Mouse (Mus musculus) limb, embryonic 10.5 days (tissue): ENCODE measurements around the gene Tpt1. TPM values are rescaled to one million over a fixed set of nuclear protein-coding genes. Genes with fewer than 3 reads are reported as not detected.
"Not testable (repeated sequence)": the region's sequence is repeated elsewhere in the genome, so short reads cannot be mapped to it uniquely, and the experiment has no call there.

ENCODE experiments used
- DNase-seq: peaks from one replicate; pipeline ENCODE4 v3.0.0-alpha.2; 2017; ENCODE audit warnings: low spot score
- H3K27ac ChIP-seq: fragments of 300-500 bp; sonication (generic); 2 replicates; pipeline ENCODE4 v1.5.1; 2016; ENCODE audit warnings: mild to moderate bottlenecking
- H3K27me3 ChIP-seq: fragments of 300-500 bp; sonication (generic); 2 replicates; pipeline ENCODE4 v1.6.1; 2016; ENCODE audit warnings: low read depth, mild to moderate bottlenecking; ENCODE audit not compliant: poor library complexity, severe bottlenecking
- H3K36me3 ChIP-seq: fragments of 300-500 bp; sonication (generic); 2 replicates; pipeline ENCODE4 v1.6.1; 2016; ENCODE audit warnings: mild to moderate bottlenecking, moderate library complexity
- H3K4me1 ChIP-seq: fragments of 300-500 bp; sonication (generic); 2 replicates; pipeline ENCODE4 v1.6.1; 2016
- H3K4me3 ChIP-seq: fragments of 300-500 bp; sonication (generic); 2 replicates; pipeline ENCODE4 v1.5.1; 2016; ENCODE audit warnings: mild to moderate bottlenecking, moderate library complexity
- H3K9me3 ChIP-seq: fragments of 300-500 bp; sonication (generic); replicated peaks from 2 replicates; pipeline ENCODE4 v1.6.1; 2016; ENCODE audit warnings: mild to moderate bottlenecking
- WGBS: fragments of 180-500 bp; shearing (Covaris S2); methylation state at CpG from one replicate; pipeline ENCODE4 v1.1.7; 2016; 5-methylcytosine and 5-hydroxymethylcytosine counted together
- polyA plus RNA-seq: library from polyadenylated mRNA; unstranded; fragments of >200 nt; fragmentation: Nextera tagmentation; extraction: Ambion mirVana; gene quantifications from 2 replicates; pipeline ENCODE4 v1.2.1, GENCODE M21; 2016

Tpt1 gene
- 830 and 926 TPM in 2 replicates for polyA plus RNA-seq

DNA sequence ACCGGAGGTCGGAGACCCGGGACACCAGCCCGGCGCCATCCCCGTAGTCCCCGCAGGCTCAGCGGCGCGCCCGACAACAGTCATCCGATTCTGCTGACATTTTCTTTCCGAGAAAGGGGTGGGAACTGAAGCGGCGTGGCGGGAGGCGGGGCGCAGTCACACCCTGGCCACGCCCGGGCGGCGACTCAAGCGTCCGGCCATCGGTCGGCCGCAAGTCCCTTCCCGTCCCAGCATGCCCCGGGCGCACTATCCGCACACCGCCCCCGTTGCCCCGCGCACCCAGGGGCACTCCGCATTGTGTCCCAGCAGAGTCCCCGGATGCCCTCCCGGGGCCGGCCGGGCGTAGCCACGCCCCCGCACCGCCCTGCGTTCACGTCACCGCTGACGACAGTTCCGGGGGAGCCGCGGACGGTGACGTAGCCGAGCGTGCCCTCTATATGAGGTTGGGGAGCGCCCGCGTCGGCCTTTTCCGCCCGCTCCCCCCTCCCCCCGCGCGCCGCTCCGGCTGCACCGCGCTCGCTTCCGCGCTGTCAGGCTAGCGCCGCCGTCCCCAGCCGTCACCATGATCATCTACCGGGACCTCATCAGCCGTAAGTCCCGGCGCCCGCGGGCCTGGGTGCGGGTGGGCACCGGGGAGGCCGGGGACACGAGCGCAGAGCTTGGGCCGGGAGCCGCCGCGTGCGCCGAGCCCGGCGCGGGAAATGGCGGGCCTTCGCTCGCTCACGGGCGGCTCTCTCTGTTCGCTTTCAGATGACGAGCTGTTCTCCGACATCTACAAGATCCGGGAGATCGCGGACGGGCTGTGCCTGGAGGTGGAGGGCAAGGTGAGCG is at the start of gene Tpt1:
Tpt1 (plus strand) TSS at position 227 of the 831 bp plus-strand sequence.
- WGBS = under 1% methylated on average over 104 of the region's 108 CpGs
- peak; percentile 100 for DNase-seq

GRCm38 (mm10) chr14:75795918-75796317 is 49.0 kb upstream of the Tpt1 start:
- H3K36me3 ChIP-seq = no peaks in the 10 kb centered on the region
- peaks cover 7% of the 10 kb centered on the region; the same call in 1 of the 2 replicates for H3K4me1 ChIP-seq
- H3K27ac ChIP-seq = no peak overlapping the region
- no peaks in the 10 kb centered on the region for H3K27me3 ChIP-seq
- H3K4me3 ChIP-seq = no peak overlapping the region
- no peaks in the 10 kb centered on the region for H3K9me3 ChIP-seq
- no peak for DNase-seq
- WGBS = 85% methylated on average over 4 of the region's 4 CpGs

More for the DNA sequence above, at the start of gene Tpt1:
- peaks cover 13% of the 10 kb centered on the region for H3K4me1 ChIP-seq
- peak within 1 kb of the TSS; percentile 98 for H3K27ac ChIP-seq
- no peaks in the 10 kb centered on the region for H3K9me3 ChIP-seq
- peak within 1 kb of the TSS; percentile 91 for H3K4me3 ChIP-seq
- H3K27me3 ChIP-seq = no peaks in the 10 kb centered on the region
- peaks cover 39% of the 10 kb centered on the region for H3K36me3 ChIP-seq

DNA sequence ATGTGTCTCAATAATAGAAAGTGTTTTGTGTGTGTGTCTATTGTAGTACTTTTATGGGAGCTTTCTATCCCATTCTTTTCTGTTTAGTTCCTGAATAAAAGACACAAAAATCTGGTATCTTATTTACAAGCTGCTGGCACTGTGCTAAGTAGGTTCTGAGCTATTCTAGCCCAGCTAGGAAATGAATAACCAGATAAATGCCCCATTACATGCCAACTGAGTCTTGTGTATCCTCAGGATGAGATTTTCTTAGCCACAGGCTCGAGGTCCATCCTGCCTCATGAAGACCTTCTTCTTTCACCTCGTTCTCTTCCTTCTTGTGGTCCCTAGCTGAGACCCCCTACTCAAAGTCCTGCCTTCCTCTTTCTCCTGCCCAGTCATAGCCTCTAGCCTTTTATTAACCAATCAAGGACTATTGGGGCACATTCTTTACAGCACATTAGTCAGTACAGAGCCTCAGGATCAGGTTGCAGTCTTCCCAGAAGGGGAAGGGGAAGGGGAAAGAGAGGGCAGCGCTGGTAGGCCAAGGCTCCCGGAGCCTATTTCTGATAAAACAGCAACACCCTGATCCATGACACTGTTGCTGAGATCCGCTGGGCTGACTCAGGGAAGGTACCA is 47.0 kb upstream of the Tpt1 start:
- WGBS = 33% methylated on average over 5 of the region's 5 CpGs
- no peak overlapping the region for H3K4me3 ChIP-seq
- no peak overlapping the region for H3K27ac ChIP-seq
- H3K4me1 ChIP-seq = peaks cover 7% of the 10 kb centered on the region; the same call in 1 of the 2 replicates
- H3K9me3 ChIP-seq = no peaks in the 10 kb centered on the region
- no peaks in the 10 kb centered on the region for H3K36me3 ChIP-seq
- DNase-seq = peak; percentile 37
- H3K27me3 ChIP-seq = no peaks in the 10 kb centered on the region

DNA sequence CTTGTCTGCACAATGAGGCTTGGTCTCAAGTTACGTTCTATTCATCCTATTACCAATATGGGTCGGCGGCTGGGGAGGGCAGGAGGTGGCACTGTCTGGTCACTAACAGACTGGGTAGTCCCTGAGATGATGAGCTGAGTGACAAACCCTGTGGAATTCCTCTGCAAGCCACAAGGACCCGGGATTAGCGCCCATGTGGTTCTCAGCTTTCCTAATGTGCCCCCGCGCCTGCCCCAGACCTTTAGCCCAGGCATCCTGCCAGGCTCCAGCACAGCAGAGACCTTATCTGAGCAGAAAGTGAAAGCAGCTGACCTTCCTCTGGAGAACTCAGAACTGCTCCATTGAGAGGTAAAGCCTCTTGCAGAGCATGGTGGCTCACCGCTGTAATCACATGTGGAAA is 37.1 kb upstream of the Tpt1 start:
- Histone ChIP-seq H3K36me3 (no peaks in the 10 kb centered on the region), H3K27me3 (no peaks in the 10 kb centered on the region), H3K9me3 (no peaks in the 10 kb centered on the region), H3K4me3 (no peak overlapping the region), H3K27ac (no peak overlapping the region), H3K4me1 (0 out of 2 replicates have a peak, but pooled peaks cover 2% of the 10 kb centered on the region)
- no peak for DNase-seq
- 82% methylated on average over 8 of the region's 8 CpGs for WGBS

DNA sequence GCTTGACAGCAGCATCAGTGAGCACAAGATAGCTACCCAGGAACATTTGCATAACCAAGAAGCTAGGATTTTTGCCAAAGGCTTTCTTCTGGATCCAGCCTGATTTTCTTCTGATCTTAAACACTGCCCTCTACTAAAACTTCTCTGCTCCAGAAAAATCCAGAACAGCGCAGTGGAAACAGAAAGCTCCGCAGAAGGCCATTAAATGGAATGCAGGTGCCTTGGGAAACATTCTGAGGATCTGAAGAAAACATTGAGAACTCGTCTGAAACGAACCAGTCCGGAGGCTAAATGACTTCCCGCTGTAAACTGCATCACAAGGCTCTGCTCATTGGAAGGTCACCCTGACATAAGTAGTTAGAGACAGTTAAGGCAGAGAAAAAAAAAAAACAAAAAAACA is 35.0 kb upstream of the Tpt1 start:
- DNase-seq = no peak
- Histone ChIP-seq H3K4me3 (no peak overlapping the region), H3K36me3 (no peaks in the 10 kb centered on the region), H3K4me1 (0 out of 2 replicates have a peak, but pooled peaks cover 2% of the 10 kb centered on the region), H3K9me3 (no peaks in the 10 kb centered on the region), H3K27ac (no peak overlapping the region), H3K27me3 (no peaks in the 10 kb centered on the region)
- 85% methylated on average over 6 of the region's 6 CpGs for WGBS

DNA sequence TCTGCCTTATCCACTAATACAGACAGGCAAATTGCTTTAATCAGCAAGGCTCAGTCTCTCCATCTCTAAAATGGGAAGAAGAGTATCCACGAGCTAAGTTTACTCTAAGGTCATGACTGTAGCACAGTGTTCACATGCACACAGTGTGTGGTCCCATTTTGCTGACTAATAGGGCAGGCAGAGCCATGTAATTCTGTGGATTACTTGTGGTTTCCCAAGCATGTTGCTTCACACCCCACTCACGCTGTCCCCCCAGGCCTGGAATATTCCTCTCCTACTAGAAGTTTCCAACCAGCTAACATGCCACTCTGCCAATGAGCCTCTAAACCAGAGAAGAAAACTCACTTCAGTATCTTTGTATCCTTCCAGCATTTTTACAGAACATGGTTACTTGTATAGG is 26.4 kb upstream of the Tpt1 start:
- Histone ChIP-seq H3K9me3 (no peaks in the 10 kb centered on the region), H3K4me1 (no peaks in the 10 kb centered on the region), H3K36me3 (no peaks in the 10 kb centered on the region), H3K4me3 (no peak overlapping the region), H3K27me3 (no peaks in the 10 kb centered on the region), H3K27ac (no peak overlapping the region)
- DNase-seq = no peak
- 89% methylated on average over 2 of the region's 2 CpGs for whole genome bisulfite sequencing

- 95% methylated on average over 2 of the region's 2 CpGs for WGBS
These were observed 25.6 kb upstream of the Tpt1 start for GRCm38 (mm10) chr14:75819341-75819740.

GRCm38 (mm10) chr14:75820007-75820406 is 24.9 kb upstream of the Tpt1 start:
- 90% methylated on average over 5 of the region's 5 CpGs for WGBS
- Histone ChIP-seq H3K9me3 (no peaks in the 10 kb centered on the region), H3K4me3 (no peak overlapping the region), H3K4me1 (no peaks in the 10 kb centered on the region), H3K36me3 (no peaks in the 10 kb centered on the region), H3K27ac (no peak overlapping the region), H3K27me3 (no peaks in the 10 kb centered on the region)
- DNase-seq = no peak

More at GRCm38 (mm10) chr14:75819341-75819740, 25.6 kb upstream of the Tpt1 start:
- Histone ChIP-seq H3K27ac (no peak overlapping the region), H3K36me3 (no peaks in the 10 kb centered on the region), H3K9me3 (no peaks in the 10 kb centered on the region), H3K4me1 (no peaks in the 10 kb centered on the region), H3K4me3 (no peak overlapping the region), H3K27me3 (no peaks in the 10 kb centered on the region)
- DNase-seq = no peak

DNA sequence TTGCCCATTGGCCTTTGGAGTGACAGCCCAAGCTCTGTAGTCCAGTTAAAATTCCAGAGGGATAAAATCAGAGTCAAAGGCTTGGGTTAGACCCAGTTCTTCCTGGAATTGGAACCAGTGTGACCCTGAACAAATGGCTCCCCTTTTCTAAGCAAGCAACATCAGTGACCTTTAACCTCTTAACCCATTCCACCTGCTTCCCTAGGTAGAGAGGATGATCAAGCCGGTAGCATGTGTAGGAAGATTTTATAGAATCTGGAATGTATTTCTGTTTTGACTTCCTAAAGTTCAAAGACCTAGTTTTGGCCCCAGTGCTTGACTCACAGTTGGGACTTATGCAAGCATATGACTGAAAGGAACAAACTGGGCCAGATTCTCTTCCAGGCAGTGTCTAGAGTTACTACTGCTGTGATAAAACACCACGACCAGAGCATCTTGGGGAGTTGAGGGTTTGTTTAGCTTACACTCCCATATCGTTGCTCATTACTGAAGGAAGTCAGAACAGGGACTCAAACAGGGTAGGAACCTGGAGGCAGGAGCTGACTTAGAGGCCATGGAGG is 18.0 kb upstream of the Tpt1 start:
- H3K27ac ChIP-seq = no peak overlapping the region
- peaks cover 15% of the 10 kb centered on the region for H3K27me3 ChIP-seq
- peaks cover 17% of the 10 kb centered on the region for H3K4me1 ChIP-seq
- no peaks in the 10 kb centered on the region for H3K36me3 ChIP-seq
- WGBS = 57% methylated on average over 3 of the region's 3 CpGs
- H3K9me3 ChIP-seq = no peaks in the 10 kb centered on the region
- H3K4me3 ChIP-seq = no peak overlapping the region
- DNase-seq = no peak

DNA sequence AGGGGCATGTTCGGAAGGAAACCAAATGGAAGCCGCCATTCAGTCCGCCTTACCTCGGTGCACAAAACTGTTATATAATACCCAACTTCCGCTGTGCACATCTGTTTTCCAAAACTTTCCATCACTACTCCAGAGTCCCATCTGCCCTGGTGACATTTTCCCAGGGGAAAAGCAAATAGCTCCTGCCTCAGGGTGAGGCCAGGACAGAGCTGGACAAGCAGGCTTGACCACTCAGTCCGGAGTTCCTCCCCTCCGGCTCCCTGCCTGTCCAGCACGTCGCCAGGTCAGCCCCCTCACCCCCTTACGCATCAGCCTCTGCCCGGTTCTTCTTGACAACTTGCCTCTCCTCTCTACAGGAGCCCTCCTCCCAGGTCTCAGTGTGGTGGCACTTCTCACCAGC is 16.7 kb upstream of the Tpt1 start:
- Histone ChIP-seq H3K9me3 (no peaks in the 10 kb centered on the region), H3K27ac (peak overlapping the region; percentile 53), H3K36me3 (no peaks in the 10 kb centered on the region), H3K27me3 (peaks cover 15% of the 10 kb centered on the region), H3K4me1 (peaks cover 22% of the 10 kb centered on the region), H3K4me3 (peak overlapping the region; percentile 42; the same call in 1 of the 2 replicates)
- 35% methylated on average over 11 of the region's 11 CpGs for WGBS
- DNase-seq = no peak

GRCm38 (mm10) chr14:75828866-75829806 is 15.8 kb upstream of the Tpt1 start:
- Histone ChIP-seq H3K9me3 (no peaks in the 10 kb centered on the region), H3K36me3 (no peaks in the 10 kb centered on the region), H3K4me3 (peak overlapping the region; percentile 42), H3K27ac (peak overlapping the region; percentile 58; the same call in 1 of the 2 replicates), H3K4me1 (peaks cover 30% of the 10 kb centered on the region), H3K27me3 (peaks cover 15% of the 10 kb centered on the region)
- WGBS = 8% methylated on average over 32 of the region's 32 CpGs
- DNase-seq = peak; percentile 90

DNA sequence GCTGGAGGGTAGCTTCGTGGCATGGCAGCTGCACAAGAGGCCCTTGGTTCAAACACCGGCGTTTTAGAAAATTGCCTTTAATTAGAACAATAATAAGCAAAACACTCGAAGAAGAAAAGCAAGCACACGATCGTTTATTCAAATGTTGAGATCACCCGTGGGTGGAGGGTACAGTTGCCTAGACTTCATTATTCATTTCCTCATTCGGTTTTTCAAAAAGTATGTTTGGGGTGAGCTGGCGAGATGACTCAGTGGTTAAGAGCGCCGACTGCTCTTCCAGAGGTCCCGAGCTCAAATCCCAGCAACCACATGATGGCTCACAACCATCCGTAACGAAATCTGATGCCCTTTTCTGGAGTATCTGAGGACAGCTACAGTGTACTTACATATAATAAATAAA is 15.1 kb upstream of the Tpt1 start:
- not testable (repeated sequence) for H3K36me3 ChIP-seq, H3K9me3 ChIP-seq, H3K4me3 ChIP-seq, DNase-seq, H3K27ac ChIP-seq
- peaks cover 15% of the 10 kb centered on the region for H3K27me3 ChIP-seq
- 65% methylated on average over 14 of the region's 14 CpGs for WGBS
- H3K4me1 ChIP-seq = peaks cover 35% of the 10 kb centered on the region
